Mouse (Mus musculus): ENCODE results near the gene Gli3.

Gli3 gene

DNA sequence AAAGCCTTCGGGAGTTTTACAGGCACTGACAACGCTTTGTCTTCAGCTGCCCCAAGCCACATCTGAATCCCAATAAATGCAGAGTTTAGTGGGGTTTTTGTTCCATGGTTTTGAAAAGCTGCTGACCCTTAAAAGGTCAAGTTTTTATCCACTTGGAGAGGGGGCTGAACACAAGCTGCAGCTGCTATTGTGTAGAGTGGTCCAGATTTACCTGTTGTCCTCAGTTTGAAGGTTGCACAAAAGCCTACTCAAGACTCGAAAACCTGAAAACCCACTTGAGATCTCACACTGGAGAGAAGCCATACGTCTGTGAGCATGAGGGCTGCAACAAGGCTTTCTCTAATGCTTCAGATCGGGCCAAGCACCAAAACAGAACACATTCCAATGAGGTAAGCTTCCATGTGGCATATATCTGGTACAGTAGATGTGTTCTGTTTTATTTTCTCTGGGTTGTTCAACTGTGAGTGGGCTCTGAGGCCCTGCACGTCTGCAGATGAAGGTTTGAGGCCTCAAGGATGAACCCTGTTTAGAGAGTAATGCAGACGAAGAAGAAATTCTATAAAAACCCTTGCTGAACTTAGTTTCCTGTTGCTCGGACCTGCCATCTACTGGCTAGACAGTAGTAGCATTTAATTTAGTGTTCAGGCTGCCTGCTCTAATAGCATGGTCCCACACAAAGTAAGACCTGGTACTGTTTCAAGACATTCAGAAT is 251.8 kb downstream of the Gli3 start:
- no peak for DNase-seq (ENCODE audit: extremely low read depth, low read depth)

DNA sequence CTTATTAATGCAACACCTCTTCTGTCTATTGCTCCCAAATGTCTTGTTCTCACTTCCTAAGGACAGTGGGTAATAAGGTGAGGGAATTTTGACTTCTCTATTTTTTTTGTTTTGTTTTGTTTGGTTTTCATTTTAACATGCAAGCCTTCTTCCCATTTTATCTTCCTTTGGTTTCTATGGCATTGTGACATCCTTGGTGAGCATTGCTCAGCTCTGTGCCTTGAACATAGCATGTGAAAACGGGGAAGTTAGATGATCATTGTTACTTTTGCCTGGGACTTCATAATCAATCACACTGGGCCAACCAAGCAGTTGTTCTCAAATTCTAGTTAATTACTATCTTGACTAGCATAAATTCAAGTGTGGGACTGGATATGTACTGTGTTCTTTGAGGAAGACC is 258.4 kb downstream of the Gli3 start:
- no peak for DNase-seq (ENCODE audit: extremely low read depth, low read depth)

DNA sequence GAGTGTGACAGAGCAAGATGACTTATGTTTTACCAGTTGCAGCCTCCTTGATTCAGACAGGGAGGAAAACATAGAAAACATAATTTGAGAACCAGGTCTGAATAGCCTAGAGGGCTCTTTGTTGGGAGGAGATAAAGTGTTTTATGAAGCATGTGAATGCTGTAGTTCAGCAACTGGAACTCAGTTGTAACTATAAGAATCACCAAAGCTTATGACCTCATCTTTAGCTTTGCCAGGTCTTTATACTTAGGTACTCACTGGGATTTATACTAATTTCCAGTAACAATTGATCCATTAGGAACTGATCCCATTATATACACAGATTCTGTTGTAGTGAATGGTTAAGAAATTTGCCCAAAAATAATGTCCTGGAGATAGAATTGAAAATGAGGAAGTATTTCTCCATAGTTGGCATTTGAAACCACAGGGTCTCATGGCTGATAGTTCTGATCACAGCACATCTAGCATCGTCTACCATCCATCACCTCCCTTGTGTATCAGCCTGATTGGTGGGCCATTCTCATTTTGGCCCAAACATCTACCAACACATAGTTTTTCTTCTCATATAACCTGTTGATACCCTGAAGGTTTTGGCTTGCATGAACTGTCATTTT is 259.8 kb downstream of the Gli3 start:
- no peak for DNase-seq (ENCODE audit: extremely low read depth, low read depth)

DNA sequence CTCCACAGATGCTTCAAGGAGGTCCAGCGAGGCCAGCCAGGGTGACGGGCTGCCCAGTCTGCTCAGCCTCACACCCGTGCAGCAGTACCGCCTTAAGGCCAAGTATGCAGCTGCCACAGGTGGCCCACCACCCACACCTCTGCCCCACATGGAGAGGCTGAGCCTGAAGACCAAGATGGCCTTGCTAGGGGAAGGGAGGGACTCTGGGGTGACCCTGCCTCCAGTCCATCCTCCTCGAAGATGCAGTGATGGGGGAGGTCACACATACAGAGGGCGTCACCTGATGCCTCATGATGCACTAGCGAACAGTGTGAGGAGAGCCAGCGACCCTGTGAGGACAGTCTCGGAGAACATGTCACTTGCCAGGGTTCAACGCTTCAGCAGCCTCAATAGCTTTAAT is 261.7 kb downstream of the Gli3 start:
- DNase-seq (ENCODE audit: extremely low read depth, low read depth), result no peak

DNA sequence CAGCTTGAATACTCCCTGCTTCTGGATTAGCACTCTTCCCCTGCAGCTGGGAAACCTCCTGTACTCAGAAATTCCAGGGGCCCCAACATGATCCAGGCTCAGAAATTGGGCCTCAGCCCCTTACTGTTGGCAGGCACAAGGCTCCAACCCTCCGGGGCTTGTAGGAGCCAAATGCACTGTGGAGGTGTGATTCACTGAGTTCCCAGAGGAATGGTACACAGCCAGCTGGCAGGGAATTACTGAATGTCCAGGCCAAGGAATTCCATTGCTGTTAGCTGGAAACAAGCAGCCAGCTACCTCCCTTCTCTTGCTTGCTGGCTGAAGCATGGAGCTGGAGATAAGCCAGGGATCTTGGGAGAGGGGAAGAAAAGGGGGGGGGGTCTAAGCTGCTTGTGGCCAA is 278.7 kb downstream of the Gli3 start:
- no peak for DNase-seq (ENCODE audit: extremely low read depth, low read depth)

DNA sequence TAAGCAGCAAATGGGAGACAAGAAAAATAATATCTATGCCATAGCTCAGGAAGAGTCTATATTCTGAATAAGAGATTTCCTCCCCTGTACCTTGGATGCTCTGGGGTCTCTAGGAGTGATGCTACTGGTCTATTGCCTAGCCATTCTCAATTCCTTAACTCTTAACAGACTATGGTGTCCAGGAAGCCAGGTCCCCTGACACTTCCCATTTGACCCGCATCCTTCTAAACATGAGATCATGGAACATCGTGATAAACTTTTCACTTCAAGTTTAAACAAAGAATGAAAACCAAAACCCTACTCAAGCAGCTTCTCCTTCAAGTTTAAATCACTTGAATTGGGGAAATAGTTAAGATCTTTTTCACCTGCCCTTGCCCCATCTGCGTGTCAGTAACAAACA is 279.3 kb downstream of the Gli3 start:
- DNase-seq (ENCODE audit: extremely low read depth, low read depth), result no peak

DNA sequence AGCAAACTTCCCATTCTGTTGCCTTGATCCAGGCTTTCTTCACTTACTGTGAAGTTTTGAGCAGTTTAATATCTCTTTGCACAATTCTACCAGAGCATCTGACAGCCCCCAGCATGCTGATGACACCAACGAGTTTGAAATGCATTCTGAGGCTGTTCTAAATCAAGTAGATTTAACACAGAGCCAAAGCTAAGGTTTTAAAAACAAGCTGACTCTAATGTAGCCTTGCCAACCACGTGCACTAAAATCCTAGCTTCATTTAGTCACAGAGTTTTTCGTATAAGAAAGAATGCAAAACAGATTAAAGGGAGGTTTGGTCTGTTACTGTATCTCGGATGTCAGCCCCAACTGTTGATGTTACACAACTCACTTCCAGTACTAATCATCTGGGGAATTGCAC is 279.7 kb downstream of the Gli3 start:
- no peak for DNase-seq (ENCODE audit: extremely low read depth, low read depth)

DNA sequence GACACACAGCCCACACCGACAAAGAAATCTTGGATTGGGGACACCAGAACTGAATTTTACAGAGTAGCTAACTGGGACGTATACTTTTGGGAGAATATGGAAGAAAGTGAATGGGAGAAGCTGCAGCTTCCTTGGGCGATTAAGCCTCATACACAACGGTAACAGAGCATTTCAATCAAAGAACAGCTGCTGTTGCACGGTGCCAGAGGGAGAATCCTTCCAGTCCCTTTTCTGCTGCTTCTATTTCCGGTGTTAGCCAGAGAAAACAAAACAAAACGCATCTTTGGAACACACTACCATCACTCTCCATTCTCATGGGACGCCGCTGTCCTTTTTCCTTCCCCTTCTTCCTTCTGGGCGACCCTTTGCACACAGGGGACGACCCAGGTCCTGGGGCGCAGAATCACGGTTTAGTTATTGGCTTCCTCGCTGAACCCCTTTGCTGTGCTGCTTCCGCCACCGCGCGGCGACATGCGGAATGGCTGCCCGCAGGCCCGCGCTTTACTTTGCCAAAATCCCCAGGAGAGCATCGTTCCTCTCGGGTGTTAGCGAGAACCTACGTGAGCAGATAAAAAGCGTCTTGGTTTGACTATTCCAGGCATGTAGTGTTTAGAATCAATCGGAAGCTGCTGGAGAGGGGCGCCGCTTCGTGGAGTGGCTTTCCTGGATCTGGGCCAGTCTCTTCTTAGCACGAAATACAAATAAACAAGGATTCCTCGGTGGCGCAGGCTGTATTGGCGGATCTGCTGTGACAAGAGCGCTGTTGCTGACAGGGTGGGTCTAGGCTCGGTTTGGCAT is 296.0 kb downstream of the Gli3 start:
- DNase-seq (ENCODE audit: extremely low read depth, low read depth), result no peak

DNA sequence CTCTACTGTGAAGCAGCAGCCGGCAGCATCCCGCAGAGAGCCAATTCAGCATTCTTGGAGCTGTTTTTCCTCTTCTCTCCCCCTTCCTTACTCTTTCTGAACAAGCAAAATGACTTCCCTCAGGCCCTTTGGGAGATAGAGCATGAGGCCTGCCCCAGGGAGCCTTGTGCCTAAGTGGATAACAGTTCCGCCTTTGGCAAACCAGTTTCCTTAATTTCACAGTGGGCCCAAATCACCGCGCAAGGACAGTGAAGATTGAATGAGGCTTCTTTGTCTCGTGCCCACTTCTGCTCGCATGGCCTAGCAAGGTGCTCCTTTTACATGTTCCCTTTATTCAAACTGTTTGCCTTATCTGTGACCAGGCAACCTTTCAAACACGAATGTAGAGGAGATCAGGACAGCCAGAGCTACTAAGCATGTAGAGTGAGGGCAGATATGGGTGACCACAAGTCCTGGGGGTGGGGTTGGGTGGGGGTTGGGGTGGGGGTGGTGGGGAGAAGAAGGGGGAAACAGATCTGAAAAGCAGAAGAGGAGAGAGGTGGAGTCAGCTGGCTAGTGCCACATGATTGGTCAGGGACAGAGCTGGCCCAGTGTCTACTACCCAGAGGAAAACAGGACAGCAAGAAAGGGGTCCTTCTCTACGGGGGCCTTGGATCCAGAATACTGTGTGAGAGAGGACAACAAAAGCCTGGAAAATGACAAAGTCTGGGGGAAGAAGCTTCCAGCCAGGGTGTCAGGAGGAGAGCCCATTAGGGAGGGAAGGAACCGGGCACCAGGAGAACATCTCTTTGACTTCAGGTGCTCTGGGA is 296.8 kb downstream of the Gli3 start:
- DNase-seq (ENCODE audit: extremely low read depth, low read depth), result no peak

DNA sequence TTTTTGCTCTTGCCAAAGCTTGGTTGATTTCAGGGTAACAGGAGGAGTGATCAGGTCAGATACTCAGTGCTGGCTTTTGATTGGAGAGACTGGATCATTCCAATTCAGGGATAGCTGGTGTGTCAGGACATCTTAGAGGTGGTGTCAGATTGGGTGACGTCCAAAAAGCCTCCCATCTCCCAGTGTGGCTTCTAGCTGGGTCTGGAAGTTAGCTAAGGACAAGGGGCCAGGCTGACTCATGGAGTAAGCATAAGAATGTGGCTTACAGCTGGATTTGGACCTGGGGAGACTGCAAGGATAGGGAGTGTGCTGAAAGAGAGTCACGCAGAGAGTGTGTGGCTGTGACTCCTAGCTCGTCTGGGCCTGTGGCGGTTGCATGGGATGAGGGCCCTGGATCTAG is 299.3 kb downstream of the Gli3 start:
- DNase-seq (ENCODE audit: extremely low read depth, low read depth), result no peak

DNA sequence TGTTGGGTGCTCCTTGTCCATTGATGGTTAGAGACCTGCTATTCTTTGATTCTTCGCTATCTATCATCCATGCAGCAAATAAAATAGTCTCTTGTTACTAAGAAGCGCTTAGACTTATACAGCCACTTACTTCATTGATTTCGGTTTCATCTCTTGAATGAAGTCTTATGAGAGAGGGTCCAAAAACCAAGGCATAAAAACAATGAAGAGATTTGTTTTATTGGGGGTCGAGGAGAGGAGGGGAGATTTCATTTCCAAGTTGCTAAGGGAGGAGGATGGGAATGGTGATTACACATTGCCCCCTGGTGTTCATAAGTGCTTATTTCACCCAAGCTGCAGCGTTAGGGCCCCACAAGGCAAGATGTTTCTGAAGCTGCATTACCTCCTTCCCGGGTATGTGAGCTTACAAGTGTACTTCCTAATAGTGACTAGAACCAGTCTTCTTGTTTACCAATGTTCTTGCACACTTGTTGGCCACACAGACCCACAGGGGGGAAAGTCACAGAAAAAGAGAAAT is 299.9 kb downstream of the Gli3 start:
- no peak for DNase-seq (ENCODE audit: extremely low read depth, low read depth)

DNA sequence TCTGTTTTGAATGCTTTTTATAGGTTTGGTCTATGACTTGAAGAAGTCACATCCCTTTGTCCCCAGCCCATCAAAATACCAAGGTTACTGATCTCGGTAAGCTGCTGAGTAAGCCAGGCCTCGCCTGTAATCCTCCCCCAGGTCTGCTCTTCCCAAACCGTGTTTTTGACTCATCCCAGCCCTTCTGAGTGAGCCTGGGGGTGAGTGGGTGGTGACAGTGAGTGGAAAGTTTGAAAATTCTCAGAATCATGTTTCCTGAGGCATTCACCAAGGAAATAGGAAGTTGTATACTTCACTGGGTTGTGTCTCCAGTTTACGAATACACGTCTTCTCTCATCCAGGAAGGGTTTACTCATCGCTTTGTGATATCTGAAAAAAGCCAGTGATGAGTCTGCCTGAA is 314.6 kb downstream of the Gli3 start:
- no peak for DNase-seq (ENCODE audit: extremely low read depth, low read depth)

Data from MEL-GATA-1-ER (cell line).